Mouse (Mus musculus) frontal cortex, postnatal 36 days (tissue): ENCODE results near the gene Ptges3.
"Not testable (repeated sequence)": the region's sequence is repeated elsewhere in the genome, so short reads cannot be mapped to it uniquely, and the experiment has no call there.

Experiments used
- DNase-seq, 2 experiments: peaks; one replicate each; pipeline ENCODE4 v3.0.0; 2022; ENCODE audit warnings: low spot score in 2 of 2

The Ptges3 gene

GRCm38 (mm10) chr10:128058601-128059151 is at the start of gene Ptges3:
Ptges3 (plus strand) TSS chr10:128058954.
- peak; percentile 96 for DNase-seq

GRCm38 (mm10) chr10:128009735-128010134 is 49.0 kb upstream of the Ptges3 start:
- no peak for DNase-seq

GRCm38 (mm10) chr10:128015068-128015934 is 43.5 kb upstream of the Ptges3 start, which contains the start of gene Prim1:
Prim1 (plus strand) TSS chr10:128015168.
- peak; percentile 77 to 82 for DNase-seq

- no peak for DNase-seq
These were observed 36.6 kb upstream of the Ptges3 start for GRCm38 (mm10) chr10:128022196-128022595.

- DNase-seq: no peak
These were observed 35.3 kb upstream of the Ptges3 start for GRCm38 (mm10) chr10:128023496-128023895.

GRCm38 (mm10) chr10:128029931-128030330 is 28.8 kb upstream of the Ptges3 start:
- DNase-seq: no peak

GRCm38 (mm10) chr10:128030860-128031259 is 27.9 kb upstream of the Ptges3 start:
- DNase-seq: no peak

- peak; percentile 41 to 51 for DNase-seq
These were observed 21.9 kb upstream of the Ptges3 start for GRCm38 (mm10) chr10:128036746-128037425.

GRCm38 (mm10) chr10:128037921-128038320 is 20.8 kb upstream of the Ptges3 start:
- no peak for DNase-seq

- no peak for DNase-seq
These were observed 19.6 kb upstream of the Ptges3 start for GRCm38 (mm10) chr10:128039167-128039566.

GRCm38 (mm10) chr10:128039858-128040257 is 18.9 kb upstream of the Ptges3 start:
- DNase-seq: no peak

- no peak for DNase-seq
These were observed 18.5 kb upstream of the Ptges3 start for GRCm38 (mm10) chr10:128040293-128040692.

GRCm38 (mm10) chr10:128041636-128042035 is 17.1 kb upstream of the Ptges3 start:
- DNase-seq: no peak

- no peak for DNase-seq
These were observed 16.3 kb upstream of the Ptges3 start for GRCm38 (mm10) chr10:128042466-128042865.

GRCm38 (mm10) chr10:128043041-128043835 is 15.5 kb upstream of the Ptges3 start:
- no peak for DNase-seq

- no peak for DNase-seq
These were observed 10.6 kb upstream of the Ptges3 start for GRCm38 (mm10) chr10:128048157-128048556.

GRCm38 (mm10) chr10:128049741-128050140 is 9.0 kb upstream of the Ptges3 start:
- no peak for DNase-seq

- DNase-seq: no peak
These were observed 8.4 kb upstream of the Ptges3 start for GRCm38 (mm10) chr10:128050355-128050754.

GRCm38 (mm10) chr10:128051589-128051988 is 7.2 kb upstream of the Ptges3 start:
- DNase-seq: no peak

GRCm38 (mm10) chr10:128052136-128052535 is 6.6 kb upstream of the Ptges3 start:
- not testable (repeated sequence) for DNase-seq

GRCm38 (mm10) chr10:128053001-128053400 is 5.8 kb upstream of the Ptges3 start:
- no peak for DNase-seq

- DNase-seq: no peak
These were observed 570 bp upstream of the Ptges3 start for GRCm38 (mm10) chr10:128058184-128058583.
